Mouse (Mus musculus) gastrocnemius, postnatal 36 days (tissue): Measurements from ENCODE around the gene Defb13. TPM values are rescaled to one million over a fixed set of nuclear protein-coding genes. Genes with fewer than 3 reads are reported as not detected.

Source experiments
- total RNA-seq, 2 experiments: library from RNA; stranded (reverse); gene quantifications; 2 replicates each; pipeline ENCODE4 v1.2.3; 2021

Gene Defb13
- total RNA-seq, 2 experiments from 2014 or later = not detected

Other genes starting within 250 kb of the Defb13 start
- gene AY761184, start 243.1 kb upstream of the Defb13 start, total RNA-seq = not detected
- not detected for gene Defa24, start 212.3 kb upstream of the Defb13 start, total RNA-seq
- not detected for gene Defb50, start 123.2 kb upstream of the Defb13 start, total RNA-seq
- gene Defb2, start 106.8 kb upstream of the Defb13 start, total RNA-seq = not detected
- gene Defb10, start 87.9 kb upstream of the Defb13 start, total RNA-seq = not detected
- gene Defb9, start 61.3 kb upstream of the Defb13 start, total RNA-seq = not detected
- gene Defb11, start 40.4 kb upstream of the Defb13 start, total RNA-seq = not detected
- not detected for gene Defb15, start 14.1 kb upstream of the Defb13 start, total RNA-seq
- not detected for gene Defb35, start 8.4 kb upstream of the Defb13 start, total RNA-seq
- not detected for gene Fam90a1a, start 12.0 kb downstream of the Defb13 start, total RNA-seq
- gene Ccdc70, start 23.0 kb downstream of the Defb13 start, total RNA-seq = not detected
- under 1 TPM in 1 of 2 experiments, not detected in 1; 0.05 TPM for gene Atp7b, start 113.5 kb downstream of the Defb13 start, total RNA-seq
- 1 to 10 TPM; 4.9 to 6.6 TPM for gene Alg11, start 114.0 kb downstream of the Defb13 start, total RNA-seq
- gene Nek5, start 178.3 kb downstream of the Defb13 start, total RNA-seq = under 1 TPM; 0.13 to 0.30 TPM
- gene Nek3, start 219.7 kb downstream of the Defb13 start, total RNA-seq = 1 to 10 TPM; 2.3 to 3.3 TPM
- gene Ckap2, start 239.1 kb downstream of the Defb13 start, total RNA-seq = under 1 TPM; 0.52 to 0.64 TPM
- gene Vps36, start 246.0 kb downstream of the Defb13 start, total RNA-seq = 10 to 100 TPM; 27.2 to 31.3 TPM